Mouse (Mus musculus) forebrain, embryonic 14.5 days (tissue): ENCODE measurements at regions not wholly inside any gene's neighbourhood (a gene's known extent, or its start where the extent isn't known, plus 50 kb on each side); places are given as distances from the start of the nearest gene placed in this dataset.

Experiments
- ATAC-seq: fragments of 200-750 bp; cut with Nextera tagmentation; 2 replicates; pipeline ENCODE4 v1.8.0; 2017; ENCODE audit warnings: mild to moderate bottlenecking, moderate library complexity
- DNase-seq: peaks from one replicate; pipeline ENCODE4 v3.0.0-alpha.2; 2015; ENCODE audit warnings: low spot score
- H3K27ac ChIP-seq: fragments of 300-500 bp; sonication (generic); 2 replicates; pipeline ENCODE4 v1.5.1; 2014; ENCODE audit warnings: low read depth, mild to moderate bottlenecking, control low read depth, low read length, moderate library complexity
- H3K27me3 ChIP-seq: fragments of 300-500 bp; sonication (generic); replicated peaks from 2 replicates; pipeline ENCODE4 v1.6.1; 2014; ENCODE audit warnings: low read length, control low read depth, mixed read lengths; ENCODE audit not compliant: control insufficient read depth, insufficient read depth
- H3K36me3 ChIP-seq: fragments of 300-500 bp; sonication (generic); 2 replicates; pipeline ENCODE4 v1.6.1; 2014; ENCODE audit warnings: low read length, control low read depth; ENCODE audit not compliant: control insufficient read depth, insufficient read depth
- H3K4me1 ChIP-seq: fragments of 300-500 bp; sonication (generic); 2 replicates; pipeline ENCODE4 v1.6.1; 2014; ENCODE audit warnings: antibody characterized with exemption, low read length, control low read depth; ENCODE audit not compliant: control insufficient read depth, insufficient read depth
- H3K4me2 ChIP-seq: fragments of 300-500 bp; sonication (generic); 2 replicates; pipeline ENCODE4 v1.6.1; 2014; ENCODE audit warnings: mild to moderate bottlenecking, control low read depth, low read length
- H3K4me3 ChIP-seq: fragments of 300-500 bp; sonication (generic); 2 replicates; pipeline ENCODE4 v1.5.1; 2014; ENCODE audit warnings: low read depth, low read length, control low read depth
- H3K9ac ChIP-seq: fragments of 300-500 bp; sonication (generic); 2 replicates; pipeline ENCODE4 v1.6.1; 2014; ENCODE audit warnings: mild to moderate bottlenecking, low read length, control low read depth, moderate library complexity
- H3K9me3 ChIP-seq: fragments of 300-500 bp; sonication (generic); replicated peaks from 2 replicates; pipeline ENCODE4 v1.6.1; 2016; ENCODE audit warnings: low read length, control low read depth, mixed read lengths; ENCODE audit not compliant: control insufficient read depth
- WGBS: fragments of 180-500 bp; shearing (Covaris S2); extraction: QIAGEN DNeasy Blood & Tissue Kit; methylation state at CpG from one replicate; pipeline ENCODE4 v1.1.7; 2014; 5-methylcytosine and 5-hydroxymethylcytosine counted together

DNA sequence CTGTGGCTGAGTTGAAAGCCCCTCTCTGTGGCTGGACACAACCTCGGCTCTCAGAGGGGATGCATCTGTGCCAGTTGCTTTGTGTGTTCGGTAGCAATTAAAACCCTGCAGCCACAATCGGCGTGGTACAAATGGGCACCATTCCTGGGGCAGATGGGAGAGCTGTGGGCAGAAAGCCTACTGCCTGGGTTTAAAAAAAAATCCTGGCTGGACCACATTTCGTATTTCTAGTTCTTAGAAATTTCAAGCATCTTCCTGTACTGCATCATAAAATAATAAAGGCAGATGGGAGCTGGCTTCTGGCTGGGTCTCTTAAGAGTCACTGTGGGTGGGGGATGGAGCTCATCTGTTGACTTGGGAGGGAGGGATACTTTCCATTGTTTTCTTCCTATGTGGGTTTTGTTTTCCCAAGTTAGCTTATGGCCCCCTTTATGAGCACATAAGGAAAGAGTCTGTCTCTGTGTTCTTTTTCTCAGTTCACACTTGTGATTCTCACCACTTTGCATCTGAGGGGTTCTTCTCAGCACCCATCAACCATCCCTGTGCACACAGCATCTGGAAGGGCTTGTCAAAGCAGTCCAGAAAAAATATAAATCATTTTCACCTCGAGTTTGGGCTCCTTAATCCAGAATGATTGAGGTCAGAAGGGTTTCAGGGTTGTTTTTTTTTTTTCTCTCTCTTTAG is 80.5 kb upstream of the Pum3 start:
- DNase-seq (peak; percentile 64), ATAC-seq (peak; percentile 50; the same call in 1 of the 2 replicates)
- Histone ChIP-seq H3K4me2 (no peak overlapping the region), H3K9ac (no peak overlapping the region), H3K36me3 (no peaks in the 10 kb centered on the region), H3K4me1 (no peaks in the 10 kb centered on the region), H3K4me3 (no peak overlapping the region), H3K27me3 (no peaks in the 10 kb centered on the region), H3K9me3 (no peaks in the 10 kb centered on the region), H3K27ac (0 out of 2 replicates have a peak overlapping the region, but pooled peaks have one; percentile 44)
- 51% methylated on average over 6 of the region's 6 CpGs for WGBS

DNA sequence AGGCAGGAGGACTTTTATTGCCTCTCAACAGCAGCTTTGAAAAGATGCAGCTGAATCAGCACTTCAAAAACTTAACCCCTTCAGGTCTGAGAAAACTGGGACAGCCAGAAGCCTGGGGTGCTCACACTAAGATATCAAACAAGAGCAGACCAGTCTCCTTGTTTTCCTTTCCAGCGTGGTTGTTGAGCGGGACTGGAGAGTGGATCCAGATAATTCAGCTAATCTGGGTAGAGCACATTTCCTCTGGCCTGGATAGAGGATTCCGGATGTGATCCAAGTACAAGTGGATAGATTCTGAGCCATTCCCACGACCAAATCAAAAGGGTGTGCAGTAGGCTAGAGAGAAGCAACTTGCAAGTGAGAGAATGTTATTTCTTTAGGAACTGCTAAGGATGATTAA is 68.7 kb upstream of the Pum3 start:
- Histone ChIP-seq H3K9ac (no peak overlapping the region), H3K9me3 (no peaks in the 10 kb centered on the region), H3K27me3 (no peaks in the 10 kb centered on the region), H3K4me3 (no peak overlapping the region), H3K36me3 (no peaks in the 10 kb centered on the region), H3K4me1 (no peaks in the 10 kb centered on the region), H3K27ac (no peak overlapping the region), H3K4me2 (no peak overlapping the region)
- ATAC-seq (no peak), DNase-seq (no peak)
- 89% methylated on average over 4 of the region's 4 CpGs for WGBS

DNA sequence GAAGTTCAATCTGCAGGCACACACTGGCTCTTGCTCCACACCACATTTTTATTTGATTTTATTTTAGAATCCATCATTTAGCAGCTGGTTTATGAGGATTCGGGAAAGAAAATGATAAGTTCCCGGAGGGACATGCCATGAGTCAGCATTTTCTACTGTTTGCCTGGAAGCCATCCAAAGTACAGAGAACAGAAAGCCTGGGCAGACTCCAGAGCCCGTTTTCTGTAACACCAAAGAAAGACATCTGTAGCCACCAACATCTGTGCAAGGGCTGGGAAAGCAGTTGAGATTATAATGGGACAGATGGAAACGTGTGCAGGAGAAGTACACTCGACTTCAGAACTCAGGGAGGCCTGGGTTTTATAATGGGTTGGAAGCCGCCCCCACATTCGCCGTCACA is 62.8 kb upstream of the Pum3 start:
- H3K4me3 ChIP-seq: no peak overlapping the region
- H3K36me3 ChIP-seq: no peaks in the 10 kb centered on the region
- no peak overlapping the region for H3K27ac ChIP-seq
- H3K9ac ChIP-seq: no peak overlapping the region
- no peaks in the 10 kb centered on the region for H3K4me1 ChIP-seq
- DNase-seq (peak; percentile 20), ATAC-seq (no peak)
- H3K9me3 ChIP-seq: no peaks in the 10 kb centered on the region
- 88% methylated on average over 8 of the region's 8 CpGs for WGBS
- no peaks in the 10 kb centered on the region for H3K27me3 ChIP-seq
- no peak overlapping the region for H3K4me2 ChIP-seq

DNA sequence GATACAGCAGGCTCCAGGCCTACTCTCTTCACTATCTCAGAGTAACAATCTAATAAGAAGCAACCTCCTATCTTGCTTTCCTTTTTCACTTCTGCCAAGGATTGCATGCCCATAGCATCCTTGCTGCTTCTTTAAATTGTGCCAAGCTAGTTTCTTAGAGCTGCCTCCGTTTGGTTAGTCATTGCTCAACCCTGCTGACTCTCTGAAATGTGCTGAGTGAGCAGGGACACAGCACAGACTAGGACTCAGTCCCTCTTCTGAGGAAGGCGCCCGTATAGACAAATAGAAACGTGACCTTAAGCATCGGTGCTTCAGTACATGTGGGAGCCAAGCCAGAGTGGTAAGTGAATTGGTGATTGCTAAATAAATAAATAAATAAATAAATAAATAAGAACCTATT is 62.2 kb upstream of the Pum3 start:
- Histone ChIP-seq H3K4me1 (no peaks in the 10 kb centered on the region), H3K9me3 (no peaks in the 10 kb centered on the region), H3K4me3 (no peak overlapping the region), H3K27ac (no peak overlapping the region), H3K9ac (no peak overlapping the region), H3K27me3 (no peaks in the 10 kb centered on the region), H3K4me2 (no peak overlapping the region), H3K36me3 (no peaks in the 10 kb centered on the region)
- ATAC-seq (no peak), DNase-seq (no peak)
- 90% methylated on average over 5 of the region's 5 CpGs for WGBS

DNA sequence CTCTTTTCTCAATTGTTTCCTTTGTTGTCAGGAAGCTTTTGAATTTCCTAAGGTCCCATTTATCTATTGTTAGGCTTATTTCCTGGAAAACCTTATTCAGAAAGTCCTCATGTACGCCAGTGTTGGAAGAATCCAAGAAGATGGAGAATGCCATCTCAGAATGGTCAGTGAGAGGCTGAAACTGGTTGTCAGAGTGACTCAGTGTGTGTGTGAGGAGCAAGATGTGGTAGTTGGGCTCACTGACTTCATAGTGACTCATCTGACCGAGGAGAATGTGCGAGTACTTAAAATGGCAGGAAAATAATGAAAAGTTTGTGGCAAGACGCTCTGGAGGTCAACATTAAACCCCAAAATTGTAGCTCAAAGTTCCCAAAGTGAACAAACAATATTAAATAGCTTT is 59.4 kb upstream of the Pum3 start:
- no peaks in the 10 kb centered on the region for H3K27me3 ChIP-seq
- H3K4me3 ChIP-seq: no peak overlapping the region
- no peaks in the 10 kb centered on the region for H3K9me3 ChIP-seq
- no peak overlapping the region for H3K9ac ChIP-seq
- no peaks in the 10 kb centered on the region for H3K4me1 ChIP-seq
- WGBS: 82% methylated on average over 4 of the region's 4 CpGs
- DNase-seq: no peak
- H3K36me3 ChIP-seq: no peaks in the 10 kb centered on the region
- no peak overlapping the region for H3K4me2 ChIP-seq
- ATAC-seq: no peak
- no peak overlapping the region for H3K27ac ChIP-seq
